Mouse (Mus musculus) left cerebral cortex, adult 18-20 months (tissue): ENCODE measurements around the gene Dhdds. TPM values are rescaled to one million over a fixed set of nuclear protein-coding genes. Genes with fewer than 3 reads are reported as not detected.
A peak's percentile ranks its signal among the peaks of the same experiment; 100 is the strongest.
"Not testable (repeated sequence)": the region's sequence is repeated elsewhere in the genome, so short reads cannot be mapped to it uniquely, and the experiment has no call there.

Source experiments
- DNase-seq, 2 experiments: peaks; one replicate each; pipeline ENCODE4 v3.0.0; 2021 to 2022; ENCODE audit warnings: low spot score in 2 of 2, mixed read lengths in 1 of 2
- total RNA-seq, 2 experiments: library from RNA; stranded (reverse); gene quantifications; 2 replicates each; pipeline ENCODE4 v1.2.3; 2021

The Dhdds gene
- total RNA-seq, 2 experiments from 2014 or later, result 64.6 to 68.5 TPM

DNA sequence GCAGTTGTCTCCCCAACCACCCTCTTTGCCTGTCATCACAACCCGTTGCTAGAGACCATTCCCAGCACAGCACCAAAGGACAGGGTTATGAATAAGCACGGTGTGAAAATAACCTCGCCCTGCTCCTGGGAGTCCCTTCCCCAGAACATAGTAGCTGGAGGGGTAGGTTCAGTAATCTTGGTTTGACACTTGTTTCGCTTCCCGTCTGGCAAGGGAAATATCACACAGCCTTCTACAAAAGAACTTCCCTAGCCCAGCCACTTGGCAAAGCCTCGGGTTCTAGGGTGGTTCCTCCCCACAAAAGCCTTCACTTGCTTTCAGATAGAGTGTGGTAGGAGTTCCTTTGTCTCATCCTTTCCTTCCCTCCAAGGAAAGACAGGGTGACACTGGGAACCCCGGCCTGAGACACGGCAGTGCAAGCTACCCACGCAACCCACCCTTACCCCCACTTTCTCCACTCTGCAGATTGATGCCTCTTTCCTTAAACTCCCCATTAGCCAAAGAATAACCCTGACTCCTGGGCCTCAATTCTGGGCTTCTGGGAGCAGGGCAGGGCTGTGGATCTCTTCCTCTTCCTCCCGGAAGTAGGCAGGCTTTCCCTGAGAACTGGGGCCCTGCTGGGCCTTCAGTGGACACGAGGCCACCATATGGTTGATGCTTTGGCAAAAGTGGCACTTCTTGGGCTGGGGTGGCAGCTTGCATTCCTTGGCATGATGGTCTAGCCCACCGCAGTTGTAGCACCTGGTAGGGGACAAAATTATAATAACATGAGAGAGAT is 5.1 kb upstream of the Dhdds start:
- DNase-seq, result no peak

DNA sequence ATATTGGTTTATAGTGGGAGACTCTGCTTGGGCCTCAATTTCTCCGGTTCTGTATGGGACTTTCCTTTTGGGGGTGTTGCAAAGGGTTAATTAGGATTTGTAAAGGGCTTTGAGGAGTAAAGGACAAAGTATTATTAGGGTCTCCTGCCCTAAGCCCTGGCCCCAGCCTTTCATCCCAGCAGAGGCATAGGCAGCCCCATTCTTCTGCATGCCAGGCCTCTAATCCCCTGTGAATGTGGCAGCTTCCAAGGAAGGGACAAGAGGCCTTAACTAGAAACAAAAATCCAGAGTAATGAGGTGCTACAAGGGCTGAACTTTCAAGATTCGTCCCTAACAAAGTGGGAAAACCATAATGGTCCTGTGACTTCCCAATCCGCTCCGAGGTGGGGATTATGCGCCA is 2.2 kb upstream of the Dhdds start:
- no peak for DNase-seq

DNA sequence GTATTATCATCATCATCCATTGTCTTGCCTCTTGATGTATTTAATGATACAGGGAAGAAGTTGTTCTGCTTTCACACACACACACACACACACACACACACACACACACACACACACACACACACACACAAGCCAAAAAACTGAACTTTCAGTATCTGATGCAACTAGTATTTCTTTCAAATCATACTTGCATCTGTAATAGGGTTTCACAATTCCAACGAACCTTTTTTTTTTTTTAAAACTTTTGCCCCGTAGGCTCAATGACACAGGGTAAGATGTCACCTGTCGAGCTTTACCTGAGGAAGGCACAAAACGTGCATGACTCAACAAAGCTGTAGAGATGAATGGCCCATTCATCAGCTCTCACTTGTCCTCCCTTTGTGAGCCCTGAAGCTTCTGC is 1.5 kb upstream of the Dhdds start:
- DNase-seq, result no peak

DNA sequence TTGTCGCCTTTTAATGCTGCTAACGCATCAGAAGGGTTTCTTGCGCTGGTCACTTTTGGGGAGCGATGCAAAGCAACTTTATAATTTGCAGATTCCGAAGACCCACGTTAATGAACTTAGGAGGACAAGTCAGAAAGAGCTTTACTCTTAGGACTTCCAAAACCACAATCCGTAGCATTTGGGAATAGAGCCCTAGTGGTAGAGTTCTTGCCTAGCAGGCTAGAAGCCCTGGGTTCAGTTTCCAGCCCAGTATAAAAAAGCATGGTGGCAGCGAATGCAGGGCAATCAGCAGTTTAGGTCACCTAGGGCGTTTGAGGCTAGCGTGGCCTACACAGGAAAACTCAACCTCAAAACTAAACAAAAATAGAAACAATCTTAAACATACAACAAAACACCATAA is 992 bp upstream of the Dhdds start:
- DNase-seq, result no peak

DNA sequence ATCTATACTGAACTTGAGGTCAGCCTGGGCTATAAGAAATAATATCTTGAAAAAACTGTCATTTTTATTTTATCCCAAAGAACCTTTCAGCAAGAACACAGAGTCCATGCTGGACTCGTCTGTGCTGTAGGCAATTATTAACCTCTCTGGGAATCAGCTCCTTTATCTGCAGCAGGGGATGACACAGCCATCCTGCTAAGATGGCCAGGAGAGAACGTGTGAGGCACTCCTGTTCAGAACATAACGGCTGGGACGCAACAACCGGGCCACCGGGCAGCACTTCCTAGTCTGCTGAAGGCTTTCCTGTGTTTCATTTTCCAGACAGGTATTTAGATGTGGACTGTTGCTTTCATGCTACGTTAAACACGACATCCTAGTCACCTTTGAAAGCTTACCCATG is 6.0 kb downstream of the Dhdds start:
- DNase-seq, result no peak

DNA sequence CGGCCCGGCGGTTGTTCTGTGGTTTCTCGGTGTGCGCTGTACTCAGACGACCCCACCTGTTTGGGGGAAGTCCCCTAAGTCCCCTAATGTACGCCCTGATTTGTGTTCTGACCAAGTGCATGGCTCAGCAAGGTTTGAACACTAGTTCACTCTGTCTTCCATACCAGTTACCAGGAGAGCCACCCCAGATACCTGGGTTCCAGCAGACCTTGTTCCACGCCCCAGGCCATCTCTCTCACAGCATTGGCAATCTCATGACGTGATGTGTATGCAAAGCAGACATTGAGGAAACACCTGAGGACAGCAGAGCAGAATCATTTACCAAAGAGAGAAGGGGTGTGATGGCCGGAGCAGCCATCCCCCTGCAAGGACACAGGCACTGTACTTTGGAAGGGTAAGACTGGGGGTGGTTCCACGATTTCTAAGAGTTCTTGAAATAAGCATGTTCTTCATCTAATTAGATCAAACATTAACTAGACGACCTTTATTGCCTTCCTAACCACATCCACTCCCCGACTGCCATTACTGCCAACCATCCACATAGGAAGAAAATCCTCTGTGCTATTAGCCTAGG is 9.5 kb downstream of the Dhdds start:
- DNase-seq, result no peak

DNA sequence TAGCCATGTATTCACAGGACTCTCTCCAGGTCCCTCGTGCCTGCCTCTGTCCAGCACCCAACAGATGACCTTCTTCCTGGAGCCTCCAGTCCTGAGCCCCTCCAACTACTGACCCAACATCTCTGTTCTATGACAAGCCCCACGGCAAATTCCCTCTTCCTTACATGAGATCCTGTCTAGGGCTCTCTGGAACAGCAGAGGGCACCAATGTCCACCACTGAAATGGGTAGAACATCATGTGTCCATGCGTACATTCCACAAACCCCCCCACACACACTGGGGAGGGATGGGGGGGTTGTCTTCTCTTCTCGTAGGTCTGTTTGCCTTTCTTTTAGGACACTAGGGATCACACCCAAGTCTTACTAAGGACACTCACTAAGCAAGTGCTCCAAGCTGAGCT is 10.7 kb downstream of the Dhdds start:
- no peak for DNase-seq

DNA sequence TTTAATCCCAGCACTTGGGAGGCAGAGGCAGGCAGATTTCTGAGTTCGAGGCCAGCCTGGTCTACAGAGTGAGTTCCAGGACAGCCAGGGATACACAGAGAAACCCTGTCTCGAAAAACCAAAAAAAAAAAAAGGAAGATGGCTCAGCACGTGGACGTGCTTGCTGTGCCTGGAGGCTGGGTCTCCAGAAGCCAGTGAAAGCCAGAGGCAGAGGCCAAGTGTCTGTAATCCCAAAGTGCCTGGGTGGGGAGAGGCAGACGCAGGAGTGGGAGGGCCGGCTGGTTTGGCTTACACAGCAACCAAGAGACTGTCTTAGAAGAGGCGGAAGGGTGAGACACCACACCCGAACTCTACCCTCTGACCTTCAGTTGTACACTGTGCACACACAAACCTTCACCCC is 12.4 kb downstream of the Dhdds start:
- not testable (repeated sequence) for DNase-seq

DNA sequence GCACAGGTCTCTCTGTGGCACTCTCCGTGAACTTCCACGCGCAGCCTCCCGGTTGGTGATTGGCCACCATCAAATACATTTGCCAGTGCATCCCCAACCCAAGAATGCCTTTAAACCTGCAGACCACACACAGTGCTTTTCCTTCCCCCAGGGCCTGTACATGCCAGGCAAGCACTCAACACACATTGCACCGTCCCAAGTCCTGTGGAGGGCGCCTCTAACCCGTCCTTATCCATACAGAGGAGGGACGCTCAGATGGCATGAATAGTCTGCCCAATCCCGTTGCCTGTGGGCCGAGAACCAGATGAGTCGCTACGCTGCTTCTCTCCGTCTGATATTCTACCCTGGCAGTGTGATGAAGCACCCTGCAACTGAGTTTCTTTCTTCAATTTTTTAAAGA is 17.8 kb downstream of the Dhdds start:
- DNase-seq, result no peak

DNA sequence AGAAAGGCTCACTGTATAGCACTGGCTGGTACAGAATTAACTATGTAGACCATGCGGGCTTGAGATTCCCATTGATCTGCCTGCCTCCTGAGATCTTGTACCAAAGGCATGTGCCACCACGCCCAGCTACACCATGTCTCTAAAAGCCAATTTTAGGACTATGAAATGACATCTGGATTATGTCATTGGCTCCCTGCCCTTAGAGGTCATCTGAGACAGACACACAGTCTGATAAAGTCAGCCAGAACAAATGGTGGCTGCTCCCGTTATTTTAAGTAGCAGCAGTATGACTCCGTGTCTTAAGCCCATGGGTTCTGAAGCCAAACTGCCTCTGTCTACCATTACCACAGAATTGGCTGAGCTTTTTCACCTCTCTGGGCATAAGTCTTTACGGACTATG is 20.2 kb downstream of the Dhdds start:
- no peak for DNase-seq

DNA sequence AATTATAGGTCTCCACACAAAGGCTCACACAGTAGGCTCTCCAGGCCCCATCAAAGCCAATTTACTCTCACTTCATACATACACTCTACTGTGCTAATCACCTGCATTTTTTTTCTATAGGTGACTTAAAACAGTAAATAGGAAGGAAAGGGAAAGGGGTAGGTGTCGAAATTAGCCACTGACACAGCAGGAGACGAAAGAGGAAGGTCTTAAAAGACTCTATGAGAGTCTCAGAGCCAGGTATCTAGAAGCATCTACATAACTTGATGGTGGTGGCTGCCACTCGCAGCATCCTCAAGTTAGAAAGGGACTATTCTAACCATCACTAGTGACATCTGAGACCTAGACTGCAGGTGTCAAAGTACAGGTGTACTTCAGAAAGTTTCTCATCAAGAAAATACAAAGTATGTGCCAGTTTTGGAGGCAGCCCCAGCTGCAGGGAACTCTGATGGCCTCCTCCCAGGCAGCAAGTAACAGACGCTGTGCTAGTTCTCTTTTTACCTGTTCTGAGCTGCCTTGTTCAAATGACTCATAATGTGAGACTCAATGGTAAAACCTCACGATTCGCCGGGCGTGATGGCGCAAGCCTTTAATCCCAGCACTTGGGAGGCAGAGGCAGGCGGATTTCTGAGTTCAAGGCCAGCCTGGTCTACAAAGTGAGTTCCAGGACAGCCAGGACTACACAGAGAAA is 22.6 kb downstream of the Dhdds start:
- no peak for DNase-seq

DNA sequence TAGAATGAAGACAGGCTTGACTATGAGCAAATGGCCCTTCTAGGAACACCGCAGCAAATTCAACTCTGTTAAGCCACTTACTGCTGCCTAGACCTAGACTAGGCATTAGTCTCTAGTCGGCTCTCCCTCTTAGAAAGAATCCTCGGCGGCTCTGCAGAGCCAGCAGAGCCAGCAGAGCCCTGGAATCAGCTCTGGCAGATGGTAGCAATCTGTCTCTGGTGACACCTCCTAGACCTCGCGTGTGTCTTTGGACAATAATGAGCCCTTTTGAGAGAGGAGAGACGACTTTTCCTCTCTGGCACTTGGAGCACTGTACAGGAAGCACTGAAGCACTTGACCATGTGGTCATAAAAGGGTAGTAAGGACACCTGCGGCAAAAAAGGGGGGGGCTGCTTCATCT is 29.0 kb downstream of the Dhdds start:
- no peak for DNase-seq

DNA sequence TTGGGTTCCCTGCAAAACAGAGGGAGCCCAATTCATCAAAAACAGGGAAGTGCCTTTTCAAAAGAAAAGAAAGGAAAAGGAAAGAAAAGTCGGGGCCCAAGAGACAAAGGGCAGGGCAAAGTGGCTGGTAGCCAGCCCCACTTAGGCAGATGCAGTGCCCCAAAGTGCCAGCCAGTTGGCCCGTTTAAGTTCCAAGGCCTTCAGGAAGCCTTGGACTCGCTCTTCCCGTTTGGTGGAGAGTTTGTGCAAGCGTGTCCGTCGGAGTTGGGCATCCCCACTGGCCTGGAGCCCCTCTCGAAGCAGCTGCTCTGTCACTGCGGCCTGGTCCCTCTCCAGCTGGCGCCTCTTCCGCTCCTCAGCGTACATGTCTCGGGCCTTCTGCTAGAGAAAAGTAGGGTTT is 29.8 kb downstream of the Dhdds start:
- DNase-seq, result no peak

DNA sequence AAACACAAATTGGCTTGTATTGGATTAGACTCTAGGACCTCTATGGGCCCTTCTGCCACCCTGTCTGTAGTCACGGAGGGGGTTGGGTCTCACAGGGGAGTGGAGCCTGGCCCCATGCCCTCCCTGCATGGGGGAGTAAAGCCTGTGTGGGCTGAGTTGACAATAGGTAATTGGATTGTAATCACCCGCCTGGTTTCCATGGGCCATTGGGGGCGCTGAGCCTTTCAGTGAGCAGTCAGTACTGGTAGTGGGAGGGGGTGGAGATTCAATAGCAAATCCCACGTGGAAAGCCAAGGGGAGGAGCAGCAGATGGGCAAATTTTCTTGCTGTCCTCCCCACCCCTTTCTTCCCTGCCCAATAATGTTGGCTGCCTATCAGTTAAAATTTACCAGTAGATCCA is 30.5 kb downstream of the Dhdds start:
- no peak for DNase-seq

DNA sequence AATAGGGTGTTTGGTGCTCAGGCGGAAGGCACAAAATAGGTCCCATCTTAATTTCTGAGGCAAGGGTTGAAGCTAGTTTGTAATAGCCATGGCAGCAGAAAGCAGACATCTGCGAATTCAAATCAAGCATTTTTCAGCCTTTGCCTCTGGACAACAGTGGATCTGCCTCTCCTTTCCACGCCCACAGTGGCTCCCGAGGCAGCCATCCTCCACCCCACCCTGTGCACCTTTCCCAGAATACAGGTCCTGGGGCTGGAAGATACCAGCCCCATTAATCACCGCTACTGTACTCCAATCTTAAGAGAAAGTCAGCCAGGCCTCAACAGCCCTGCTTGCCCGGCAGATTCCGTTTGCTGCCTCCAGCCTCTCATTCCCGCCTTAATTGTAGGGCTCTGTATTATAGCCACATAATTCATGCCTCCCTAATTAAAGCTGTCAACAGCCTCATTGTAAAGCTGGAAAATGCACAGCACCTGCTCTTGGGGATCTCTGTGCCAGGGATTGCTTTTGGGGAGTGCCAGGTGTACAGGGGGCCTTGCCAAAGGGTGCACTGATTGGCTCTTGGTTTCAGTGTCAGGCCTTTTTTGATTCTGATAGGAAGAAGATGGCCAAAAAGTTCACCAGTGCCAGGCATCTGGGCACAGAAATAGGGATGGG is 31.5 kb downstream of the Dhdds start:
- no peak for DNase-seq

DNA sequence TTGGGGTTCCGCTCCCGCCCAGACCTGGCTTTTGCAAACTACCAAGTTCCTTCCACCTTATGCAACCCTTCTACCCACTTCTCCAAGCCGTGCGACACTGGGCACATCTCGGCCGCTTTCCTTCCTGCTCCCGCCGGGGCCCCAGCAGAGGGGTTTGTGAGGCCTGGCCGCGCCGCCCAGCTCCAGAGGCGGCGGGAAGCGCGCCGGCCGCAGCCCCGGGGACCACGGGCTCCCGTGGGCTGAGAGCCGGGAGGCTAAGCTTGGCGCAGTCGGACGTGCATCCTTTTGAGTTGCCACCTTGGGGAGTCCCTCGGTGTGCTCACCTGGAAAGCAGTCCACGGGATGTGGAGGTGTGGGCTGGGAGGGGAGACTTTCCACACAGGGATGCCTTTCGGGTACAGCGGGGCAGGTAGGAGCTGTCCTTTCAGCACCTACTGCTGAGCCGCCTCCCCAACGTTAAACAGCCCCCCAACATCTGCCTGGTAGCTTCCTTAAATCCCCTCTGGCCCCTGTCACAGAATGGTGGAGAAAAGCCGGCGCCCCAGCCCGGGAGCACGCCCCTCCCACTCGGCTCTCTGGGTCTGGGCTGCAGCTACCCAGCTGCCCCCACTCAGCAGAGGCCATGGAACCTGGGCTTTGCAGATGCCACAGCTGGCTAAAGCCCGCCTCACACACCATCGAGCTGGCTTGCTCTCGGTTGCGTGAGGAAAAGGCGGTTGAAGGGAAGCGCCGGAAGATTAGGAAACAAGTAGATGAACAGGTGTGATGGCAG is 32.4 kb downstream of the Dhdds start, which contains the start of gene Hmgn2:
TSS of gene Hmgn2 (minus strand) at position 501 of the 772 bp plus-strand sequence.
- DNase-seq, result peak; percentile 25 to 29

DNA sequence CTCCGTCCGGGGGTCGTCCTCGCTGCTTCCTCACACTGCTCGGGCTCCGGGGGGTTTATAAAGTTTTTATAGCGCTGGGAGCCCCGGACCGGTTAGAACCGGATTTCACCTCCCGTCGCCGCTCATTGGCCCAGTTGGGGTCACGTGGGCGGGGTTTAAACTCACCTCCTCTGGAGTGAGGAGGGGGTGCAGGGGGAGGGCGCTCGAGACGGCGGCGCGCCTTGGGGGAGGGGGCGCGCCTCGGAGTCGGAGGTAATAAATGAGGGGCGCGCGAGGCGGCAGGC is 32.9 kb downstream of the Dhdds start:
- peak; percentile 90 to 91 for DNase-seq

DNA sequence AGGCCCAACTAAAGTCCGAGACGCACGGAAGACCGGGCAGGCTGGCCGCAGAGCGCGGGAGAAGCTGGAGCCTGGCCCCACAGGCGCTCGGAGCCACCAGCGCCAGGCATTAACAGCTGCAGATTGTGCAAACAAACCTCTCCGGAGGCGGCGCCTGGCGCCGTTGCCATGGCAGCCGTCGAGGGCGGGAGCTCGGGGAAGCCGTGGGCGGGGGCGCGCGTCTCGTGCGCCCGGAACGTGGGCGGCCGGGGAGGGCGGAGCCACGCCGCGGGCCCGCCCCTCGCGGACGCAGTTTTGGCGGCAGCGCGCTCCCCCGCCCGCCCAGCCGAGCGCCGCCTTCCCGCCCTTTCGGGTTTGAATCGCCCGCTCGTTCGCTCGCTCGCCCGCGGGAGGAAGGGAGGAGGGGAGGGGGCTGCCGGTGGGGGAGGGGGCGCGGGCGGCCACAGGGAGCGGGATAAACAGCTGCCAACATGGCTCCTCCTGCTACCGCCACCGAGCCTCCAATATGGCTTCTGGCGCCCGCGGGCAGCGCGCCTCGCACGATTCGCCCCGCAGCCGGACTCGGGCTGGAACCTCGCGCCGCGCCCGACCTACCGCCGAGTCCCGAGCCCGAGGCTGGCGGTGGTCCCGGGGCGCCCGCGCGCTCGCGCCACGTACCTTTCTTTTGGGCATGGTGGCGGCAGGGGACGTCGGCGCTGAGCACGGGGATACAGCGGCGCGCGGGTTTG is 33.4 kb downstream of the Dhdds start:
- peak; percentile 96 to 98 for DNase-seq

DNA sequence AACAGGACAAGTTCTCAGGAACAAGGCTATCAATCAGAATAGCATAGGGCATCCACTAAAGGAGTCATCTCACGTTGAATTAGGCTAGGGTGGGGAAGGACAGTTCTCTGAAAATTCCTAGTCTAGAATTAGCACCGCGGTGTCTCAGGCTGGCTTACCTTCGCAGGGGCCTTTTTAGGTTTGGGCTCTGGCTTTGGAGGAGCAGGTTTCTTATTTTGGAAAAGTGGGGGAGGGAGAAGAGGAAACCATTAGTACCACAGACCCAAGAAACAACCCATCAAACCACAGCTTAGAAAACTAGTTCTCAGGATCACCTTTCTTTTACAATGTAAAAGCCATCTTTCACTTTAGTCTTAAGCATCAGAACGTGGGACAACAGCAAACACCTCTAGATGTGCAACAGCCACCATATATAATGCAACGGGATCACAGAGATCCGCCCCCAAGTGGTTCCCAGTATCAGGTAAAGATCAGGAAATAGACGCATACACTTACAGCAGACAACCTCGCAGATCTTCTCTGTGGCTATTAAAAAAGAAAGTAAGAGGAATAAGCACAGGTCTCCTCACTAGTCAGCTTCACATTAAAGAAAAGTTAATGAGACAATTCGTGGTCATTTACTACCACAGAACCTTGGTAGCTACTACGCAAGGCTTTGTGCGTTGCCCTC is 34.3 kb downstream of the Dhdds start:
- DNase-seq, result no peak

DNA sequence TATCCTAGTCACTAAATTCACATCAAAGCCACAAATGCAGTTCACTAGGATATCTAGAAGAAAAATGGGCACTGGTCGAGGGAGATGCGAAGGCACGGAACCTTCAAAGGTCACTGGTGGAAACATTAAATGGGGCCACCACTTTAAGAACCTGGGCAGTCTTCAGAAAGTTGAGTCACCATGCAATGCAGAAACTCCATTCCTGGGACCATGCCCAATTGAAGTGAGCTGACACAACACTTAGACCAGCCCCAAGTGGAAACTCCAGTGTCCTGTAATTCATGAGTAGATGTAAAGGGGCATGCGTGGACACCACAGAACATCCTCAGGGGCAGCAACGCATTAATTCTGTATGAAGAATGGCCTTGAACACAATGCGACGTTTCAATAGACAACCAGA is 38.2 kb downstream of the Dhdds start:
- DNase-seq, result no peak
